Mouse (Mus musculus) testis, adult 2 months (tissue): ENCODE measurements at regions not wholly inside any gene's neighbourhood (a gene's known extent, or its start where the extent isn't known, plus 50 kb on each side); places are given as distances from the start of the nearest gene placed in this dataset.
"Not testable (repeated sequence)": the region's sequence is repeated elsewhere in the genome, so short reads cannot be mapped to it uniquely, and the experiment has no call there.

Experiments used
- H3K27ac ChIP-seq: fragments of 200-500 bp; 2 replicates; pipeline ENCODE4 v1.5.1; 2012; ENCODE audit warnings: low read depth, low read length; ENCODE audit not compliant: control insufficient read depth, insufficient read depth
- H3K27me3 ChIP-seq: fragments of 200-500 bp; 2 replicates; pipeline ENCODE4 v1.6.1; 2012; ENCODE audit warnings: mild to moderate bottlenecking, low read length, moderate library complexity; ENCODE audit not compliant: control insufficient read depth, insufficient read depth
- H3K36me3 ChIP-seq: fragments of 200-500 bp; 2 replicates; pipeline ENCODE4 v1.6.1; 2012; ENCODE audit warnings: mild to moderate bottlenecking, low read length; ENCODE audit not compliant: control insufficient read depth, insufficient read depth
- H3K4me1 ChIP-seq: fragments of 200-500 bp; 2 replicates; pipeline ENCODE4 v1.6.1; 2012; ENCODE audit warnings: low read length; ENCODE audit not compliant: control insufficient read depth, insufficient read depth
- H3K4me3 ChIP-seq: fragments of 200-500 bp; 2 replicates; pipeline ENCODE4 v1.5.1; 2012; ENCODE audit warnings: low read depth, mild to moderate bottlenecking, low read length, moderate library complexity, mixed read lengths; ENCODE audit not compliant: control insufficient read depth
- CTCF ChIP-seq: fragments of 200-500 bp; IDR thresholded peaks from 2 replicates; pipeline ENCODE4 v1.5.1; 2012; ENCODE audit warnings: low read depth, mild to moderate bottlenecking, inconsistent platforms, low read length, moderate library complexity; ENCODE audit not compliant: control insufficient read depth, insufficient read depth, insufficient replicate concordance
- POLR2A ChIP-seq: fragments of 200-500 bp; IDR thresholded peaks from 2 replicates; pipeline ENCODE4 v1.6.1; 2012; ENCODE audit warnings: low read depth, mild to moderate bottlenecking, inconsistent platforms, low read length, moderate library complexity; ENCODE audit not compliant: control insufficient read depth

GRCm38 (mm10) chr16:30798536-30798935 lies 199.0 kb downstream of the Fam43a start:
- no peak for TF ChIP-seq POLR2A
- no peak for TF ChIP-seq CTCF
- no peaks in the 10 kb centered on the region for H3K36me3 ChIP-seq
- no peaks in the 10 kb centered on the region for H3K4me1 ChIP-seq
- no peak overlapping the region for H3K27ac ChIP-seq
- no peaks in the 10 kb centered on the region for H3K27me3 ChIP-seq
- H3K4me3 ChIP-seq = no peak overlapping the region

DNA sequence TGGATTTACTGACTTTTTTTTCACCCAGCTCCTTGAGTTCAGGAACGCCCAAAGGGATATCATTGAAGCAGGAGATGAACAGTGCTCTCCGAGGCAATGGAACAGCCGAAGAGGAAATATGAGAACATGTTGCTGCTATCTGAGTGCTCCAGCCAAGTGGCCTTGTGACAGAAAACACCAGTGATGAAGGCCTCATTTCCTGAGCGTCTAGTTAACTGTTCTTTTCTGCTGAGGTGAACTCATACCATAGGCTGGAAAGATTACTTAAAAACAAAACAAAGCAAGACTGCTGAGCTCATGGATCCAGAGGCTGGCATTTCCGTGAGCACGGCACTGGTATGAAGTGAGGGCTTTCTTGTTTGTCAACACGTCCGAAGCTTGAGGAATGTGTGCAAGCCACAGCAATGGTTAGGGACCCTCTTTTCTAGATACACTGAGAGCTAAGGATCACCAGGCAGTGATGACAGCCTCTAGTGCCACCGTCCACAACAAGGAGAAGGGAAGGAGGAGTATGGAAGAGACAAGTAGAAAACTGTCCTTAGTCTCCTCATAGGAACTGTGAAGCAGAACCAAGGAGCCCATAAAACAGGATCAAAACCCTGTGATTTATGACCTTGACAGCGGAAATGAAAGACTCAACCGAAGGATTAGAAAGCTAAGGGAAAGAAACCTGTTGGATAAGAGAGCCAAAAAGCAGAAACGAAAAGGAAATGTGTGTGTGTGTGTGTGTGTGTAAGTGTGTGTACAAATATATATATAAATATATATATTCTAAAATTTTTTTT lies 200.4 kb downstream of the Fam43a start:
- H3K4me3 ChIP-seq = no peak overlapping the region
- TF ChIP-seq CTCF = no peak
- TF ChIP-seq POLR2A = no peak
- no peaks in the 10 kb centered on the region for H3K27me3 ChIP-seq
- no peaks in the 10 kb centered on the region for H3K36me3 ChIP-seq
- no peak overlapping the region for H3K27ac ChIP-seq
- no peaks in the 10 kb centered on the region for H3K4me1 ChIP-seq

- TF ChIP-seq CTCF (no peak), POLR2A (no peak)
- Histone ChIP-seq H3K36me3 (no peaks in the 10 kb centered on the region), H3K27ac (no peak overlapping the region), H3K4me3 (no peak overlapping the region), H3K4me1 (no peaks in the 10 kb centered on the region), H3K27me3 (no peaks in the 10 kb centered on the region)
Measured at GRCm38 (mm10) chr16:30804018-30804417, 204.5 kb downstream of the Fam43a start.

- not testable (repeated sequence) for H3K36me3 ChIP-seq, H3K4me3 ChIP-seq, H3K27ac ChIP-seq, H3K27me3 ChIP-seq, H3K4me1 ChIP-seq
Measured at GRCm38 (mm10) chr16:30806206-30806605, 206.7 kb downstream of the Fam43a start.

DNA sequence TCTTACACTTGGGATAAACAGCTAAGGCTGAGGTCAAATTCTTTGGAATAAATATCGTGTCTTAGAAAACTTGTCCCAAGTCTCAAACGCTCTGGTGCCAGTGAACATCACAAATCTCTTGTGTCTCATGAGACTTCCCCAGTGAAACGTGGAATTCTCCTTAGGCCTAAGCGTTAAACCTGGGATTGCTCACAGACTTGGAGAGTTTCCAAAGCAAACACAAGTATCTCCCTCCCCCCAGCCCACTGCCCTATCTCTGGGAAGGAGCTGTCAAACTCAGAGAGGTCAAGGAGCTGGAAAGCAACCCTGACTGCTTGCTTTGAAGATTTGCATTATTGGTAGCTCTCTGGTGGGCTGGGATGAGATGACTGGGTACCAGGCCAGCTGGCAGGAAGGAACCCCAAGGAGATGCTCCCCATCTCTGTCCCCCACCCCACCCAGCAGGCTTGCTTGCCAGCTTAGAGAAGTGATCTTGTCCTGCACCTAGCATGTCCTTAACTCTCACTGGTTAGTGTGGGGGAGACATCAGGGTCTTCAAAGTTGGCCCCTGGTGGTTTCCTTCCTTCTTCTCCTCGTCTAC lies 219.1 kb downstream of the Fam43a start:
- no peak overlapping the region for H3K27ac ChIP-seq
- H3K4me3 ChIP-seq = no peak overlapping the region
- no peak for TF ChIP-seq CTCF
- TF ChIP-seq POLR2A = no peak
- peaks cover 2% of the 10 kb centered on the region; the same call in 1 of the 2 replicates for H3K4me1 ChIP-seq
- H3K36me3 ChIP-seq = no peaks in the 10 kb centered on the region
- H3K27me3 ChIP-seq = no peaks in the 10 kb centered on the region

DNA sequence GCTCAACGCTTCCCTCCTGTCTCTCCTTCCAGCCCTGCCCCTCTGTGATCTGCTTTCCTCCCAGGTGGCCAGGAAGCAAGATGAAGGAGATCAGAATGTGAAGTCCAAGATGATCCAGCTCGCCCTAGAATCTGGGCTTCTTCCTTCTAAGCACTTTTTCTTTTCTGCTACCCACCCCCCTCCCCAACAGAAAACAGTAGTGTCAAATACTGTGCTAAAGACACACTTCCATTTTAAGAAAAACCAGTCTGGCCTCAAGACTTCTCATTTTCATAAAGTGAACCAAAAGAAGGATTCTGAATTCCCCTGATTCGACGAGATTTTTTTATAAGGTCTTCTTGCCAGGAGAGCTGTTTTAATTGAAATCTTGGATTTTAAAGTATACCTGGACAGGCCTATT lies 219.8 kb downstream of the Fam43a start:
- TF ChIP-seq POLR2A (no peak), CTCF (no peak)
- Histone ChIP-seq H3K4me1 (peaks cover 2% of the 10 kb centered on the region; the same call in 1 of the 2 replicates), H3K27me3 (no peaks in the 10 kb centered on the region), H3K4me3 (no peak overlapping the region), H3K36me3 (no peaks in the 10 kb centered on the region), H3K27ac (no peak overlapping the region)

- no peak overlapping the region for H3K27ac ChIP-seq
- no peaks in the 10 kb centered on the region for H3K27me3 ChIP-seq
- TF ChIP-seq POLR2A (no peak), CTCF (no peak)
- no peak overlapping the region for H3K4me3 ChIP-seq
- H3K4me1 ChIP-seq = peaks cover 2% of the 10 kb centered on the region; the same call in 1 of the 2 replicates
- no peaks in the 10 kb centered on the region for H3K36me3 ChIP-seq
Measured at GRCm38 (mm10) chr16:30820234-30820633, 220.7 kb downstream of the Fam43a start.

DNA sequence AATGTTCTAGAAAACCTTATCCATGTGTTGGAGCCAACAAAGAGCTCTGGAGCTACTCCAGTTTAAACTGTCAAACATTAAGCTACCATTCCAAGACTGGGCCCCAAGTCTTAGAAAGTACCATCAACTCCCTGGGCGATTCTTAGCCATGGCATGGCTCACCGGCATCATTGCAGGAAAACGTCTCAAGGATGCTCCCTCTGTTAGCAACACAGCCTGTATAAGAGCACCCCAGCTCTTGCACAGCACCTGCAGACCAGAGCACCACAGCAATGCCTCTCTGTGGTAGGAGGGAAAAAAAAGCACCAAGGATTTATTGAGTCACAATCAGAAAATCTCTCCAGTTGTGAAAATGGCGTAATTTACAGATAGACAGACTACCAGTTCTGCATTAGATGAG lies 221.2 kb downstream of the Fam43a start:
- Histone ChIP-seq H3K27ac (no peak overlapping the region), H3K27me3 (no peaks in the 10 kb centered on the region), H3K36me3 (no peaks in the 10 kb centered on the region), H3K4me1 (peaks cover 2% of the 10 kb centered on the region; the same call in 1 of the 2 replicates), H3K4me3 (no peak overlapping the region)
- TF ChIP-seq CTCF = no peak
- TF ChIP-seq POLR2A = no peak
